Mouse (Mus musculus) forebrain, embryonic 13.5 days (tissue): ENCODE measurements around the gene Arfgap2. TPM values are rescaled to one million over a fixed set of nuclear protein-coding genes. Genes with fewer than 3 reads are reported as not detected.

ENCODE experiments used
- ATAC-seq: fragments of 200-750 bp; cut with Nextera tagmentation; 2 replicates; pipeline ENCODE4 v1.8.0; 2017
- H3K27ac ChIP-seq: fragments of 300-500 bp; sonication (generic); 2 replicates; pipeline ENCODE4 v1.5.1; 2015; ENCODE audit warnings: inconsistent platforms, mild to moderate bottlenecking, moderate library complexity
- H3K27me3 ChIP-seq: fragments of 300-500 bp; sonication (generic); 2 replicates; pipeline ENCODE4 v1.6.1; 2015; ENCODE audit warnings: mild to moderate bottlenecking, inconsistent platforms
- H3K36me3 ChIP-seq: fragments of 300-500 bp; sonication (generic); 2 replicates; pipeline ENCODE4 v1.6.1; 2015; ENCODE audit warnings: mild to moderate bottlenecking, inconsistent platforms; ENCODE audit not compliant: poor library complexity, severe bottlenecking
- H3K4me1 ChIP-seq: fragments of 300-500 bp; sonication (generic); 2 replicates; pipeline ENCODE4 v1.6.1; 2015; ENCODE audit warnings: inconsistent platforms
- H3K4me2 ChIP-seq: fragments of 300-500 bp; sonication (generic); 2 replicates; pipeline ENCODE4 v1.6.1; 2015; ENCODE audit warnings: inconsistent platforms, mild to moderate bottlenecking, moderate library complexity
- H3K4me3 ChIP-seq: fragments of 300-500 bp; sonication (generic); 2 replicates; pipeline ENCODE4 v1.5.1; 2015; ENCODE audit warnings: mild to moderate bottlenecking, inconsistent platforms
- H3K9ac ChIP-seq: fragments of 300-500 bp; sonication (generic); 2 replicates; pipeline ENCODE4 v1.6.1; 2015; ENCODE audit warnings: mild to moderate bottlenecking, inconsistent platforms
- H3K9me3 ChIP-seq: fragments of 300-500 bp; sonication (generic); replicated peaks from 2 replicates; pipeline ENCODE4 v1.6.1; 2016; ENCODE audit warnings: inconsistent platforms
- WGBS: fragments of 180-500 bp; shearing (Covaris S2); methylation state at CpG from one replicate; pipeline ENCODE4 v1.1.7; 2015; 5-methylcytosine and 5-hydroxymethylcytosine counted together
- polyA plus RNA-seq: library from polyadenylated mRNA; unstranded; fragments of >200 nt; fragmentation: Nextera tagmentation; extraction: Ambion mirVana; gene quantifications from 2 replicates; pipeline ENCODE4 v1.2.1, GENCODE M21; 2015

Arfgap2 gene
- polyA plus RNA-seq, 1 experiment from 2014 or later, result 78.4 TPM

- no peak overlapping the region for H3K9ac ChIP-seq
- H3K27ac ChIP-seq, result no peak overlapping the region
- H3K4me1 ChIP-seq, result peaks cover 20% of the 10 kb centered on the region
- no peak for ATAC-seq
- peaks cover 71% of the 10 kb centered on the region for H3K36me3 ChIP-seq
- no peak overlapping the region for H3K4me2 ChIP-seq
- no peaks in the 10 kb centered on the region for H3K9me3 ChIP-seq
- 92% methylated on average over 3 of the region's 3 CpGs for WGBS
- H3K27me3 ChIP-seq, result no peaks in the 10 kb centered on the region
- no peak overlapping the region for H3K4me3 ChIP-seq
These were observed 3.3 kb downstream of the Arfgap2 start for GRCm38 (mm10) chr2:91268042-91268441.

DNA sequence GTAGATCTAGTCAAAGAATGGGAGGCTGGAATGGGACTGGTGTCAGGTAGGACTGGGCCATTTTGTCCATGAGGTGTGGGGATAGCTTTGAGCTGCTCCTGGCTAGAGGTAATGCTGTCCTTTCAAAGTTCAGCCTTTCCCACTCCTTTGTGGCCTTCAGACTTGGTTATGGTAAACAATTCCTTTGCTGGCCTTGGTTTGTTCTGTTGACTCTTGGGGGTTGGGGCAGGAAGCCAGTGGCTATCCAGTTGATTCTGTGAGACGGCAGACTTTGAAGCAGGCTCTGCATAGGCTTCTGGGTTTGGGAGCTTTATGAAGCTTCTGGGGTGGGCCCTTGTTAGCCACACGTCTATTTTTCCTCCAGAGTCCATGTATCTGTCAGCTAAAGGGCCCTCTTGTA lies 3.9 kb downstream of the Arfgap2 start:
- H3K4me1 ChIP-seq, result peaks cover 20% of the 10 kb centered on the region
- WGBS, result 77% methylated on average over 2 of the region's 2 CpGs
- H3K4me2 ChIP-seq, result no peak overlapping the region
- no peak overlapping the region for H3K9ac ChIP-seq
- no peak overlapping the region for H3K4me3 ChIP-seq
- H3K36me3 ChIP-seq, result peaks cover 71% of the 10 kb centered on the region
- H3K9me3 ChIP-seq, result no peaks in the 10 kb centered on the region
- H3K27ac ChIP-seq, result no peak overlapping the region
- no peak for ATAC-seq
- no peaks in the 10 kb centered on the region for H3K27me3 ChIP-seq

DNA sequence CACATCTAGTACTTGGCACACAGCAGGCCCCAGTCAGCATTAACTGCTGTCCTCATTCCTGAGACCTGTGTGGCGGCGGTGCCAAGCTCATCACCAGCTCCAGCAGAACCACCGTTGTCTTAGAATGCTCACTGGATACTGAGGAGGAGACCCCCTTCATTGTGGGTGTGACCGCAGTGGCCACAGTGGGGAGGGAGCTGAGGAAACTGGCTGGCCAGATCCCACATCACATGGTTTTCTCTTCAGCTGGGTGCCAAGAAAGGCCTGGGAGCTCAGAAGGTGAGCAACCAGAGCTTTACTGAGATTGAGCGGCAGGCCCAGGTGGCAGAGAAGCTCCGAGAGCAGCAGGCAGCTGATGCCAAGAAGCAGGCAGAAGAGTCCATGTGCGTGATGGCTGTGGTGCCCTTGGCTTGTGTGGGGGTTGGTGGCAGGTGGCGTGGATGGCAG lies 4.9 kb downstream of the Arfgap2 start:
- H3K36me3 ChIP-seq, result peaks cover 81% of the 10 kb centered on the region

GRCm38 (mm10) chr2:91278749-91279371 lies 14.1 kb downstream of the Arfgap2 start:
- Histone ChIP-seq H3K27me3 (no peaks in the 10 kb centered on the region), H3K36me3 (peaks cover 55% of the 10 kb centered on the region), H3K27ac (no peak overlapping the region), H3K4me1 (0 out of 2 replicates have a peak, but pooled peaks cover under 1% of the 10 kb centered on the region), H3K4me2 (no peak overlapping the region), H3K4me3 (no peak overlapping the region), H3K9ac (no peak overlapping the region), H3K9me3 (no peaks in the 10 kb centered on the region)
- 35% methylated on average over 10 of the region's 10 CpGs for WGBS
- peak; percentile 69 for ATAC-seq

More for the DNA sequence above, 4.9 kb downstream of the Arfgap2 start:
- Histone ChIP-seq H3K9me3 (no peaks in the 10 kb centered on the region), H3K4me1 (peaks cover 14% of the 10 kb centered on the region), H3K27me3 (no peaks in the 10 kb centered on the region), H3K4me2 (no peak overlapping the region), H3K9ac (no peak overlapping the region), H3K27ac (no peak overlapping the region), H3K4me3 (no peak overlapping the region)
- no peak for ATAC-seq
- WGBS, result 95% methylated on average over 8 of the region's 8 CpGs

- Histone ChIP-seq H3K4me1 (0 out of 2 replicates have a peak, but pooled peaks cover 5% of the 10 kb centered on the region), H3K9ac (no peak overlapping the region), H3K36me3 (peaks cover 50% of the 10 kb centered on the region), H3K9me3 (no peaks in the 10 kb centered on the region), H3K4me2 (no peak overlapping the region), H3K27me3 (no peaks in the 10 kb centered on the region), H3K4me3 (no peak overlapping the region), H3K27ac (no peak overlapping the region; the same call in 1 of the 2 replicates)
- ATAC-seq, result peak; percentile 22; the same call in 1 of the 2 replicates
- WGBS, result 85% methylated on average over 2 of the region's 2 CpGs
These were observed 14.6 kb downstream of the Arfgap2 start for GRCm38 (mm10) chr2:91279372-91279755.

GRCm38 (mm10) chr2:91281366-91281765 lies 16.6 kb downstream of the Arfgap2 start:
- Histone ChIP-seq H3K27ac (no peak overlapping the region), H3K4me1 (peaks cover 16% of the 10 kb centered on the region; the same call in 1 of the 2 replicates), H3K27me3 (no peaks in the 10 kb centered on the region), H3K4me3 (no peak overlapping the region), H3K36me3 (peaks cover 30% of the 10 kb centered on the region), H3K4me2 (no peak overlapping the region), H3K9me3 (no peaks in the 10 kb centered on the region), H3K9ac (no peak overlapping the region)
- WGBS, result 58% methylated on average over 5 of the region's 5 CpGs
- peak; percentile 16; the same call in 1 of the 2 replicates for ATAC-seq

DNA sequence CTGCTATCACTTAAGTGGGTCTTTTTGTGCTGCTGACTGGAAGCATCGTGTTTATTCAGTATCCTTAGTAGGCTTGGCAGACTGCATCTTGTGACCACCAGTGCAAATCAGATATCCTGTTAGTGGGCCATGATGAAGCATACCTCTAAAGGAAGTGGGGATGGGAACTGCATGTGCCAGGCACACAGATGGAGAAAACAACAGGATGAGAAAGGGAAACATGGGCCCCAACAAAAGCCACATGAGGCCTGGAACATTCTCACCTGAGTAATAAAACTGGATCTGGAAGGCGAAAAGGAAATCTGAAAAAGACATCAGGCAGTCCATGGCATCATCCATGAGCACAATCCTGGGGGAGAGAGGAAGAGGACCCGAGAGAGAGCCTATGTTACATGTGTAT lies 19.2 kb downstream of the Arfgap2 start:
- WGBS, result 89% methylated on average over 3 of the region's 3 CpGs
- H3K27ac ChIP-seq, result no peak overlapping the region

GRCm38 (mm10) chr2:91284375-91285199 lies 19.8 kb downstream of the Arfgap2 start:
- WGBS, result 55% methylated on average over 13 of the region's 13 CpGs
- H3K4me3 ChIP-seq, result no peak overlapping the region
- peak; percentile 39; the same call in 1 of the 2 replicates for ATAC-seq
- H3K9ac ChIP-seq, result peak overlapping the region; percentile 40; the same call in 1 of the 2 replicates
- peaks cover 16% of the 10 kb centered on the region; the same call in 1 of the 2 replicates for H3K4me1 ChIP-seq
- peaks cover 17% of the 10 kb centered on the region for H3K36me3 ChIP-seq
- no peaks in the 10 kb centered on the region for H3K27me3 ChIP-seq
- no peak overlapping the region for H3K4me2 ChIP-seq
- H3K27ac ChIP-seq, result peak overlapping the region; percentile 41; the same call in 1 of the 2 replicates
- no peaks in the 10 kb centered on the region for H3K9me3 ChIP-seq

More for the DNA sequence above, 19.2 kb downstream of the Arfgap2 start:
- no peaks in the 10 kb centered on the region for H3K27me3 ChIP-seq
- no peak for ATAC-seq
- H3K4me3 ChIP-seq, result no peak overlapping the region
- peaks cover 16% of the 10 kb centered on the region; the same call in 1 of the 2 replicates for H3K4me1 ChIP-seq
- H3K36me3 ChIP-seq, result peaks cover 17% of the 10 kb centered on the region
- no peak overlapping the region for H3K4me2 ChIP-seq
- no peak overlapping the region for H3K9ac ChIP-seq
- no peaks in the 10 kb centered on the region for H3K9me3 ChIP-seq

DNA sequence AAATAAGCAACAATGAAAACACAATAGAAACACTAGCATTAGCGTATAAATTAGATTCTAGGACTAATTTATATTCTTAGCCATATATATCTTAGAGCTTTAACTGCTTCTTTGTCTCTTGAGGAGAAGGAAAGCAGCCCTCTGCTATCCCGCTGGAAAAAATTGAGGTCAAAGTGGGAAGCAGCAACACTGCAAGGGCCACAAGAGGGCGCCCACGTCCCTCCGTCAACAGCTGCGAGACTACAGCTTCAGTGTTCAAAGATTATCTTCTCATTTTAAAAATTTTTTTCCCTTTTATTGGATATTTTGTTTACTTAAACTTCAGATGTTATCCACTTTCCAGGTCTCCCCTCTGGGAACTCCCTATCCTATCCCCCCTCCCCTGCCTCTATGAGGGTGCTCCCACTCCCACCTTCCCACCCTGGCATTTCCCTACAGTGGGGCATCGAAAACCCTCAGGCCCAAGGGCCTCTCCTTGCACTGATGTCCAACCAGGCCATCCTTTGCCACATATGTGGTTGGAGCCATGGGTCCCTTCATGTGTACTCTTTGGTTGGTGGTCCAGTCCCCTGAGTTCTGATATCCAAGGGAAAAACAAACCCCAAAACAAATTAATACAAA lies 21.2 kb downstream of the Arfgap2 start:
- H3K27me3 ChIP-seq, result no peaks in the 10 kb centered on the region
- peaks cover 17% of the 10 kb centered on the region for H3K36me3 ChIP-seq
- H3K4me2 ChIP-seq, result no peak overlapping the region
- H3K4me1 ChIP-seq, result peaks cover 20% of the 10 kb centered on the region
- no peaks in the 10 kb centered on the region for H3K9me3 ChIP-seq
- H3K9ac ChIP-seq, result no peak overlapping the region
- ATAC-seq, result peak; percentile 41
- H3K27ac ChIP-seq, result no peak overlapping the region
- no peak overlapping the region for H3K4me3 ChIP-seq
- WGBS, result 13% methylated on average over 7 of the region's 7 CpGs

GRCm38 (mm10) chr2:91287563-91287962 lies 22.8 kb downstream of the Arfgap2 start:
- H3K27ac ChIP-seq, result no peak overlapping the region
- no peak overlapping the region for H3K4me3 ChIP-seq
- WGBS, result 89% methylated on average over 6 of the region's 6 CpGs
- peaks cover 29% of the 10 kb centered on the region for H3K4me1 ChIP-seq
- no peak overlapping the region for H3K9ac ChIP-seq
- no peak for ATAC-seq
- no peaks in the 10 kb centered on the region for H3K9me3 ChIP-seq
- H3K4me2 ChIP-seq, result no peak overlapping the region
- H3K27me3 ChIP-seq, result no peaks in the 10 kb centered on the region
- peaks cover 10% of the 10 kb centered on the region; the same call in 1 of the 2 replicates for H3K36me3 ChIP-seq

DNA sequence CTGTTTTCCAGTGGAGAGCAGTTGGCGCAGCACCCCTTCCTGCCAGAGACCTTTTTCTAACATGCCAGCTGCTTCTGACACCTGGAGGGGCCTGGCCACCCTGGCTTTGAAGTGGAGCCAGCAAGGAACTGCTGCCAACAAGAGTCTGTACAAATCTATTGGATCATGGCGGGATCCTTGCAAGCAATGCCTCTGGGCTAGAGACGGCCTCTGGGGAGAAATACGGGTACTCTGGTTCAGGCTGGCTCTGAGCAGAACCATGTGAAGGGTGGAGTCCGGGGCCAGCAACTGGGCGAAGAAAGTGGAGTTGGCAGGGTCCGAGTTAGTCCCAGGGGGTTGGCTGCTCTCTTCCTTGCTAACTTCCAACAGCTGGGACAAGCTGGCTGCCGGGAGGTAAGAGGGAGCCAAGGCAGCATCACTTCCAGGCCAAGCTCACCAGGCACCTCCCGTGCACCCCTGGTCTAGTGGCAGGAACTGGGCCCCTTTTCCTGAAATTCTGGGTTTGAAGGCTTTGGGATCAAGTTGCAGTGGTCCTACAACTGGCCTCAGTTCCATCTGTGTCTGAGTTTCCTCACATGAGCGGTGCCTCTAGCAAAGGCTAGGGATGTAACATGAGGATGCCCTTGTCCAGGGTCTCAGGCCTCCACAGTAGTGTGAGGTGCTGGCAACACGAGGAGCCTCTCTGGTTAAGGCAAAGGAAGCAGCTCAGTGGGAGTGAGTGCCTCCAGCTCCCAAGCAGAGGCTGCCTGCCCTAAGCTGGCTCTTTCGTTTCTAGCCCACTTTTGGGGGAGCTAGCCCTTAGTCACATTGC lies 26.6 kb downstream of the Arfgap2 start:
- Histone ChIP-seq H3K27ac (peak overlapping the region; percentile 10), H3K4me2 (no peak overlapping the region), H3K4me1 (peaks cover 13% of the 10 kb centered on the region), H3K4me3 (no peak overlapping the region), H3K36me3 (peaks cover 10% of the 10 kb centered on the region; the same call in 1 of the 2 replicates), H3K27me3 (no peaks in the 10 kb centered on the region), H3K9me3 (no peaks in the 10 kb centered on the region), H3K9ac (no peak overlapping the region)
- 63% methylated on average over 12 of the region's 12 CpGs for WGBS
- ATAC-seq, result no peak
